Mouse (Mus musculus): Measurements from ENCODE around the gene Adipor2. TPM values are rescaled to one million over a fixed set of nuclear protein-coding genes. Genes with fewer than 3 reads are reported as not detected.

Adipor2 gene
- total and polyA plus RNA-seq, 3 experiments: 57.0 to 63.6 (median 62.7) TPM

GRCm38 (mm10) chr6:119430508-119430907 is 13.0 kb upstream of the Adipor2 start:
- DNase-seq: peak; percentile 59 to 75
- intact Hi-C loops (cut with DNase I): loop anchor here (1.0 to 2.0 kb wide), 3 partner anchors 42 to 210 kb away; no protein-coding TSS in a partner anchor

GRCm38 (mm10) chr6:119429311-119429710 is 11.8 kb upstream of the Adipor2 start:
- DNase-seq: no peak

More at GRCm38 (mm10) chr6:119430508-119430907, 13.0 kb upstream of the Adipor2 start:
- no peaks in the 10 kb centered on the region for H3K36me3 ChIP-seq (ENCODE audit: control insufficient read depth, insufficient read depth, low read length)
- no peak overlapping the region for H3K4me3 ChIP-seq
- H3K27ac ChIP-seq: no peak overlapping the region
- no peaks in the 10 kb centered on the region for H3K27me3 ChIP-seq (ENCODE audit: control insufficient read depth, insufficient read depth, low read length)
- TF ChIP-seq EP300 (IDR thresholded peaks at IDR 0.05; ENCODE audit: insufficient read depth, low read depth, low read length) (0 out of 2 replicates have a peak, but pooled peaks have one; percentile 59), CTCF (IDR thresholded peaks at IDR 0.05) (peak; percentile 98), POLR2A (IDR thresholded peaks at IDR 0.05; ENCODE audit: insufficient read depth, low read depth, low read length) (no peak)
- H3K4me1 ChIP-seq (ENCODE audit: control insufficient read depth, insufficient read depth, low read length): no peaks in the 10 kb centered on the region
- no peak overlapping the region for H3K9ac ChIP-seq (ENCODE audit: low read depth, low read length)
- H3K79me2 ChIP-seq (replicated peaks; ENCODE audit: control insufficient read depth, insufficient read depth, low read length): no peaks in the 10 kb centered on the region
- WGBS: 18% methylated on average over 2 of the region's 2 CpGs

GRCm38 (mm10) chr6:119428611-119429010 is 11.1 kb upstream of the Adipor2 start:
- intact Hi-C loops (cut with DNase I): no loop called here
- 84% methylated on average over 3 of the region's 3 CpGs for WGBS
- Histone ChIP-seq H3K9ac (ENCODE audit: low read depth, low read length) (no peak overlapping the region), H3K36me3 (ENCODE audit: control insufficient read depth, insufficient read depth, low read length) (no peaks in the 10 kb centered on the region), H3K79me2 (replicated peaks; ENCODE audit: control insufficient read depth, insufficient read depth, low read length) (no peaks in the 10 kb centered on the region), H3K4me3 (no peak overlapping the region), H3K27me3 (ENCODE audit: control insufficient read depth, insufficient read depth, low read length) (no peaks in the 10 kb centered on the region), H3K4me1 (ENCODE audit: control insufficient read depth, insufficient read depth, low read length) (no peaks in the 10 kb centered on the region), H3K27ac (no peak overlapping the region)
- DNase-seq: no peak
- no peak for TF ChIP-seq POLR2A (IDR thresholded peaks at IDR 0.05; ENCODE audit: insufficient read depth, low read depth, low read length)
- TF ChIP-seq CTCF (IDR thresholded peaks at IDR 0.05): peak; percentile 66
- no peak for TF ChIP-seq EP300 (IDR thresholded peaks at IDR 0.05; ENCODE audit: insufficient read depth, low read depth, low read length)

More at GRCm38 (mm10) chr6:119429311-119429710, 11.8 kb upstream of the Adipor2 start:
- H3K27me3 ChIP-seq (ENCODE audit: control insufficient read depth, insufficient read depth, low read length): no peaks in the 10 kb centered on the region
- TF ChIP-seq EP300 (IDR thresholded peaks at IDR 0.05; ENCODE audit: insufficient read depth, low read depth, low read length) (no peak), POLR2A (IDR thresholded peaks at IDR 0.05; ENCODE audit: insufficient read depth, low read depth, low read length) (no peak), CTCF (IDR thresholded peaks at IDR 0.05) (no peak)
- no peaks in the 10 kb centered on the region for H3K79me2 ChIP-seq (replicated peaks; ENCODE audit: control insufficient read depth, insufficient read depth, low read length)
- H3K4me1 ChIP-seq (ENCODE audit: control insufficient read depth, insufficient read depth, low read length): no peaks in the 10 kb centered on the region
- 96% methylated on average over 13 of the region's 13 CpGs for WGBS
- intact Hi-C loops (cut with DNase I): no loop called here
- H3K27ac ChIP-seq: no peak overlapping the region
- H3K4me3 ChIP-seq: no peak overlapping the region
- no peaks in the 10 kb centered on the region for H3K36me3 ChIP-seq (ENCODE audit: control insufficient read depth, insufficient read depth, low read length)
- no peak overlapping the region for H3K9ac ChIP-seq (ENCODE audit: low read depth, low read length)

- Histone ChIP-seq H3K4me1 (ENCODE audit: control insufficient read depth, insufficient read depth, low read length) (peaks cover 11% of the 10 kb centered on the region), H3K4me3 (no peak overlapping the region), H3K9ac (ENCODE audit: low read depth, low read length) (no peak overlapping the region), H3K36me3 (ENCODE audit: control insufficient read depth, insufficient read depth, low read length) (no peaks in the 10 kb centered on the region), H3K79me2 (replicated peaks; ENCODE audit: control insufficient read depth, insufficient read depth, low read length) (no peaks in the 10 kb centered on the region; the same call in 1 of the 2 replicates), H3K27ac (no peak overlapping the region), H3K27me3 (ENCODE audit: control insufficient read depth, insufficient read depth, low read length) (no peaks in the 10 kb centered on the region)
- TF ChIP-seq CTCF (IDR thresholded peaks at IDR 0.05) (no peak), POLR2A (IDR thresholded peaks at IDR 0.05; ENCODE audit: insufficient read depth, low read depth, low read length) (no peak), EP300 (IDR thresholded peaks at IDR 0.05; ENCODE audit: insufficient read depth, low read depth, low read length) (no peak)
- WGBS: 79% methylated on average over 4 of the region's 4 CpGs
- intact Hi-C loops (cut with DNase I): loop anchor here (5.0 kb wide), 1 partner anchor 34 kb away; no protein-coding TSS in a partner anchor
- no peak for DNase-seq
These were observed 3.5 kb upstream of the Adipor2 start for GRCm38 (mm10) chr6:119421001-119421400.

GRCm38 (mm10) chr6:119420357-119420756 is 2.9 kb upstream of the Adipor2 start:
- Histone ChIP-seq H3K27ac (no peak overlapping the region), H3K4me3 (no peak overlapping the region), H3K9ac (ENCODE audit: low read depth, low read length) (no peak overlapping the region), H3K36me3 (ENCODE audit: control insufficient read depth, insufficient read depth, low read length) (no peaks in the 10 kb centered on the region), H3K4me1 (ENCODE audit: control insufficient read depth, insufficient read depth, low read length) (peaks cover 11% of the 10 kb centered on the region), H3K27me3 (ENCODE audit: control insufficient read depth, insufficient read depth, low read length) (no peaks in the 10 kb centered on the region), H3K79me2 (replicated peaks; ENCODE audit: control insufficient read depth, insufficient read depth, low read length) (no peaks in the 10 kb centered on the region; the same call in 1 of the 2 replicates)
- no peak for DNase-seq
- no peak for TF ChIP-seq CTCF (IDR thresholded peaks at IDR 0.05)
- TF ChIP-seq EP300 (IDR thresholded peaks at IDR 0.05; ENCODE audit: insufficient read depth, low read depth, low read length): no peak
- TF ChIP-seq POLR2A (IDR thresholded peaks at IDR 0.05; ENCODE audit: insufficient read depth, low read depth, low read length): no peak
- intact Hi-C loops (cut with DNase I): loop anchor here (5.0 kb wide), 1 partner anchor 33 kb away; no protein-coding TSS in a partner anchor
- WGBS: 96% methylated on average over 5 of the region's 5 CpGs

GRCm38 (mm10) chr6:119419412-119419811 is 1.9 kb upstream of the Adipor2 start:
- H3K27me3 ChIP-seq (ENCODE audit: control insufficient read depth, insufficient read depth, low read length): no peaks in the 10 kb centered on the region
- no peaks in the 10 kb centered on the region; the same call in 1 of the 2 replicates for H3K79me2 ChIP-seq (replicated peaks; ENCODE audit: control insufficient read depth, insufficient read depth, low read length)
- H3K36me3 ChIP-seq (ENCODE audit: control insufficient read depth, insufficient read depth, low read length): no peaks in the 10 kb centered on the region
- TF ChIP-seq POLR2A (IDR thresholded peaks at IDR 0.05; ENCODE audit: insufficient read depth, low read depth, low read length) (no peak), EP300 (IDR thresholded peaks at IDR 0.05; ENCODE audit: insufficient read depth, low read depth, low read length) (no peak), CTCF (IDR thresholded peaks at IDR 0.05) (no peak)
- no peak overlapping the region for H3K4me3 ChIP-seq
- peak overlapping the region; percentile 94 for H3K27ac ChIP-seq
- intact Hi-C loops (cut with DNase I): no loop called here
- 77% methylated on average over 7 of the region's 7 CpGs for WGBS
- H3K9ac ChIP-seq (ENCODE audit: low read depth, low read length): no peak overlapping the region
- DNase-seq: no peak
- H3K4me1 ChIP-seq (ENCODE audit: control insufficient read depth, insufficient read depth, low read length): peaks cover 13% of the 10 kb centered on the region

All from heart, adult 2 months (tissue).